Mouse (Mus musculus): ENCODE measurements around the gene Otp. TPM values are rescaled to one million over a fixed set of nuclear protein-coding genes. Genes with fewer than 3 reads are reported as not detected.

Otp gene
- polyA plus RNA-seq (2021; fragmentation: Nextera tagmentation), result not detected in 2 replicates
- long read RNA-seq, experiment 1, result 0 reads
- long read RNA-seq, experiment 2, result 0 reads

DNA sequence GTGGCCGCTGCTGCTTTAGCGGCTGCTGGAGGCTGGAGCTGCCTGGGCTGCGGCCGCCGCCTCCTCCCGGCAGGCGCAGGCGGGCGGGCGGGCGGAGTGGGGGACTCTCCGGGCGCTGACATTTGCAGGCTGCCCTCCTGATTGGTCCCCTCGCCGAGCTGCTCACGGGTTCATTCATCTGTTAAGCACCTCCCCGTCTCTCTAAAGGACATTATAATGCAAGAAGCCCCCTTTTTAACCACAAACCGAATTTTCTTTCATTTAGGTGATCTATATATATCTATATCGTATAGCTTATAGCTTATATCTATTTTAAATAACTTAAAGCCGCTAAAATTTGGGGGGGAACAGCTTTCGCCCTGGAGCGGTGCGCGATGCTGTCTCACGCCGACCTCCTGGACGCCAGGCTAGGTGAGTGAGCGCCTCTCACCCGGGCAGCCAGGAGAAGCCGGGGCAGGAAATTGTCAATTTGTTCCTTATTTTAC lies at the start of gene Otp:
Gene Otp, plus strand, starts transcription at position 207 of the 485 bp plus-strand sequence.

Other genes starting within 250 kb of the Otp start
- 259 and 266 TPM in 2 replicates for gene Tbca, start 86.7 kb upstream of the Otp start, polyA plus RNA-seq (2021; fragmentation: Nextera tagmentation)
- 26.7 and 30.4 TPM in 2 replicates for gene Wdr41, start 100.7 kb downstream of the Otp start, polyA plus RNA-seq (2021; fragmentation: Nextera tagmentation)

All from layer of hippocampus, adult 6 months (tissue).